Mouse (Mus musculus): ENCODE measurements around the gene Atraid. TPM values are rescaled to one million over a fixed set of nuclear protein-coding genes. Genes with fewer than 3 reads are reported as not detected.

Gene Atraid
- total RNA-seq, 4 experiments from 2014 or later = 51.3 to 56.5 (median 53.1) TPM

GRCm38 (mm10) chr5:31054261-31055215 lies 6.4 kb downstream of the Atraid start, which contains the start of gene Cad:
Cad (plus strand) TSS chr5:31054780.
- DNase-seq (ENCODE audit: low spot score) = peak; percentile 95

- peak; percentile 7 for DNase-seq (ENCODE audit: low spot score)
Observed at GRCm38 (mm10) chr5:31055216-31056140, 7.4 kb downstream of the Atraid start.

- DNase-seq (ENCODE audit: low spot score) = no peak
Observed at GRCm38 (mm10) chr5:31069810-31070209, 21.7 kb downstream of the Atraid start.

GRCm38 (mm10) chr5:31071059-31071458 lies 22.9 kb downstream of the Atraid start:
- DNase-seq (ENCODE audit: low spot score) = no peak

- no peak for DNase-seq (ENCODE audit: low spot score)
Observed at GRCm38 (mm10) chr5:31071821-31072220, 23.7 kb downstream of the Atraid start.

GRCm38 (mm10) chr5:31073176-31073575 lies 25.1 kb downstream of the Atraid start:
- DNase-seq (ENCODE audit: low spot score) = no peak

GRCm38 (mm10) chr5:31076346-31076745 lies 28.2 kb downstream of the Atraid start:
- DNase-seq (ENCODE audit: low spot score) = no peak

GRCm38 (mm10) chr5:31080059-31080794 lies 32.1 kb downstream of the Atraid start:
- DNase-seq (ENCODE audit: low spot score) = no peak

- no peak for DNase-seq (ENCODE audit: low spot score)
Observed at GRCm38 (mm10) chr5:31080795-31081164, 32.7 kb downstream of the Atraid start.

- peak; percentile 19 for DNase-seq (ENCODE audit: low spot score)
Observed at GRCm38 (mm10) chr5:31081386-31081785, 33.3 kb downstream of the Atraid start.

- DNase-seq (ENCODE audit: low spot score) = peak; percentile 49
Observed at GRCm38 (mm10) chr5:31082355-31082754, 34.2 kb downstream of the Atraid start.

- DNase-seq (ENCODE audit: low spot score) = peak; percentile 26
Observed at GRCm38 (mm10) chr5:31082935-31083625, 35.0 kb downstream of the Atraid start.

- DNase-seq (ENCODE audit: low spot score) = no peak
Observed at GRCm38 (mm10) chr5:31083949-31084348, 35.8 kb downstream of the Atraid start.

- DNase-seq (ENCODE audit: low spot score) = no peak
Observed at GRCm38 (mm10) chr5:31086606-31087005, 38.5 kb downstream of the Atraid start.

- no peak for DNase-seq (ENCODE audit: low spot score)
Observed at GRCm38 (mm10) chr5:31087131-31087530, 39.0 kb downstream of the Atraid start.

- no peak for DNase-seq (ENCODE audit: low spot score)
Observed at GRCm38 (mm10) chr5:31092231-31092975, 44.3 kb downstream of the Atraid start.

GRCm38 (mm10) chr5:31093151-31094041 lies 45.3 kb downstream of the Atraid start:
- no peak for DNase-seq (ENCODE audit: low spot score)

GRCm38 (mm10) chr5:31094100-31094798 lies 46.1 kb downstream of the Atraid start:
- no peak for DNase-seq (ENCODE audit: low spot score)

Measured in heart, adult 8-10 months (tissue).